Mouse (Mus musculus) hindbrain, embryonic 11.5 days (tissue): ENCODE results near the gene Slc34a2. TPM values are rescaled to one million over a fixed set of nuclear protein-coding genes. Genes with fewer than 3 reads are reported as not detected.
A peak's percentile ranks its signal among the peaks of the same experiment; 100 is the strongest.

Experiments
- ATAC-seq: fragments of 200-750 bp; cut with Nextera tagmentation; 2 replicates; pipeline ENCODE4 v1.8.0; 2017; ENCODE audit warnings: mild to moderate bottlenecking, moderate TSS enrichment, moderate library complexity; ENCODE audit not compliant: low FRiP score
- DNase-seq: peaks from one replicate; pipeline ENCODE4 v3.0.0-alpha.2; 2015; ENCODE audit warnings: low spot score
- H3K27ac ChIP-seq: fragments of 300-500 bp; sonication (generic); 2 replicates; pipeline ENCODE4 v1.5.1; 2014; ENCODE audit warnings: mild to moderate bottlenecking, low read depth, low read length
- H3K27me3 ChIP-seq: fragments of 300-500 bp; sonication (generic); 2 replicates; pipeline ENCODE4 v1.6.1; 2014; ENCODE audit warnings: mild to moderate bottlenecking, low read length, moderate library complexity, mixed read lengths; ENCODE audit not compliant: control insufficient read depth, insufficient read depth
- H3K36me3 ChIP-seq: fragments of 300-500 bp; sonication (generic); 2 replicates; pipeline ENCODE4 v1.6.1; 2014; ENCODE audit warnings: mild to moderate bottlenecking, low read length, moderate library complexity, mixed read lengths; ENCODE audit not compliant: control insufficient read depth, insufficient read depth
- H3K4me1 ChIP-seq: fragments of 300-500 bp; sonication (generic); replicated peaks from 2 replicates; pipeline ENCODE4 v1.6.1; 2014; ENCODE audit warnings: low read length, mixed read lengths; ENCODE audit not compliant: control insufficient read depth, insufficient read depth
- H3K4me2 ChIP-seq: fragments of 300-500 bp; sonication (generic); replicated peaks from 2 replicates; pipeline ENCODE4 v1.6.1; 2014; ENCODE audit warnings: mild to moderate bottlenecking, low read depth, low read length
- H3K4me3 ChIP-seq: fragments of 300-500 bp; sonication (generic); 2 replicates; pipeline ENCODE4 v1.5.1; 2014; ENCODE audit warnings: low read depth, low read length
- H3K9ac ChIP-seq: fragments of 300-500 bp; sonication (generic); 2 replicates; pipeline ENCODE4 v1.6.1; 2014; ENCODE audit warnings: low read depth, low read length
- H3K9me3 ChIP-seq: fragments of 300-500 bp; sonication (generic); 2 replicates; pipeline ENCODE4 v1.6.1; 2016; ENCODE audit warnings: low read length; ENCODE audit not compliant: control insufficient read depth
- WGBS: fragments of 180-500 bp; shearing (Covaris S2); extraction: QIAGEN DNeasy Blood & Tissue Kit; methylation state at CpG from one replicate; pipeline ENCODE4 v1.1.7; 2014; 5-methylcytosine and 5-hydroxymethylcytosine counted together
- polyA plus RNA-seq: library from polyadenylated mRNA; unstranded; fragments of >200 nt; fragmentation: Nextera tagmentation; extraction: Ambion mirVana; gene quantifications from 2 replicates; pipeline ENCODE4 v1.2.1, GENCODE M21; 2014

Gene Slc34a2
- polyA plus RNA-seq, 1 experiment from 2014 or later: not detected

GRCm38 (mm10) chr5:53111036-53111435, 73.2 kb downstream of the Slc34a2 start:
- Histone ChIP-seq H3K27me3 (no peaks in the 10 kb centered on the region), H3K4me3 (no peak overlapping the region), H3K36me3 (no peaks in the 10 kb centered on the region), H3K27ac (no peak overlapping the region), H3K4me1 (no peaks in the 10 kb centered on the region), H3K9ac (no peak overlapping the region), H3K9me3 (no peaks in the 10 kb centered on the region), H3K4me2 (no peak overlapping the region)
- ATAC-seq (no peak), DNase-seq (no peak)
- WGBS: 79% methylated on average over 5 of the region's 5 CpGs

- no peak overlapping the region for H3K27ac ChIP-seq
- no peak overlapping the region for H3K4me3 ChIP-seq
- 95% methylated on average over 5 of the region's 5 CpGs for WGBS
- no peaks in the 10 kb centered on the region for H3K36me3 ChIP-seq
- H3K9ac ChIP-seq: no peak overlapping the region
- no peaks in the 10 kb centered on the region for H3K4me1 ChIP-seq
- ATAC-seq (no peak), DNase-seq (no peak)
- no peaks in the 10 kb centered on the region for H3K27me3 ChIP-seq
- no peaks in the 10 kb centered on the region for H3K9me3 ChIP-seq
- H3K4me2 ChIP-seq: no peak overlapping the region
Observed at GRCm38 (mm10) chr5:53112942-53113341, 75.1 kb downstream of the Slc34a2 start.

- H3K9me3 ChIP-seq: no peaks in the 10 kb centered on the region
- no peaks in the 10 kb centered on the region for H3K27me3 ChIP-seq
- no peak overlapping the region for H3K9ac ChIP-seq
- no peak overlapping the region for H3K4me3 ChIP-seq
- no peaks in the 10 kb centered on the region for H3K36me3 ChIP-seq
- WGBS: 72% methylated on average over 12 of the region's 12 CpGs
- DNase-seq (peak; percentile 18), ATAC-seq (peak; percentile 75)
- H3K4me1 ChIP-seq: no peaks in the 10 kb centered on the region
- no peak overlapping the region for H3K27ac ChIP-seq
- H3K4me2 ChIP-seq: no peak overlapping the region
Observed at GRCm38 (mm10) chr5:53114616-53115267, 76.9 kb downstream of the Slc34a2 start.

GRCm38 (mm10) chr5:53118212-53118611, 80.3 kb downstream of the Slc34a2 start:
- ATAC-seq (no peak), DNase-seq (no peak)
- no peaks in the 10 kb centered on the region for H3K27me3 ChIP-seq
- H3K27ac ChIP-seq: no peak overlapping the region
- no peak overlapping the region for H3K4me3 ChIP-seq
- no peaks in the 10 kb centered on the region for H3K9me3 ChIP-seq
- no peak overlapping the region for H3K9ac ChIP-seq
- 92% methylated on average over 8 of the region's 8 CpGs for WGBS
- no peaks in the 10 kb centered on the region for H3K4me1 ChIP-seq
- H3K36me3 ChIP-seq: no peaks in the 10 kb centered on the region
- H3K4me2 ChIP-seq: no peak overlapping the region

GRCm38 (mm10) chr5:53119689-53120088, 81.8 kb downstream of the Slc34a2 start:
- H3K9me3 ChIP-seq: no peaks in the 10 kb centered on the region
- 63% methylated on average over 3 of the region's 3 CpGs for WGBS
- no peak for DNase-seq
- H3K4me1 ChIP-seq: no peaks in the 10 kb centered on the region
- no peak overlapping the region for H3K4me3 ChIP-seq
- H3K36me3 ChIP-seq: no peaks in the 10 kb centered on the region
- no peak overlapping the region for H3K4me2 ChIP-seq
- ATAC-seq: no peak
- H3K27me3 ChIP-seq: no peaks in the 10 kb centered on the region
- no peak overlapping the region for H3K9ac ChIP-seq
- no peak overlapping the region for H3K27ac ChIP-seq

Other genes starting within 250 kb of the Slc34a2 start
- 129 and 142 TPM in 2 replicates for gene Anapc4, start 204.1 kb upstream of the Slc34a2 start, polyA plus RNA-seq
- gene Sel1l3, start 175.8 kb downstream of the Slc34a2 start, polyA plus RNA-seq: 2.7 and 3.7 TPM in 2 replicates
- gene Smim20, start 229.0 kb downstream of the Slc34a2 start, polyA plus RNA-seq: 66.3 and 69.2 TPM in 2 replicates